Mouse (Mus musculus) liver, embryonic 12.5 days (tissue): ENCODE results near the gene Tnnc2. TPM values are rescaled to one million over a fixed set of nuclear protein-coding genes. Genes with fewer than 3 reads are reported as not detected.

Source experiments
- polyA plus RNA-seq: library from polyadenylated mRNA; unstranded; fragments of >200 nt; fragmentation: Nextera tagmentation; extraction: Ambion mirVana; gene quantifications from 2 replicates; pipeline ENCODE4 v1.2.1, GENCODE M21; 2016

The Tnnc2 gene
- polyA plus RNA-seq, 1 experiment from 2014 or later = 0.66 TPM

Other genes starting within 250 kb of the Tnnc2 start
- gene Wfdc2, start 217.6 kb downstream of the Tnnc2 start, polyA plus RNA-seq = 2.1 and 3.2 TPM in 2 replicates
- gene Spint3, start 206.5 kb downstream of the Tnnc2 start, polyA plus RNA-seq = not detected in 2 replicates
- gene Wfdc6a, start 194.5 kb downstream of the Tnnc2 start, polyA plus RNA-seq = 0.26 TPM in 1 of 2 replicates, not detected in the other
- gene Eppin, start 186.4 kb downstream of the Tnnc2 start, polyA plus RNA-seq = not detected in 2 replicates
- gene Wfdc6b, start 166.4 kb downstream of the Tnnc2 start, polyA plus RNA-seq = not detected in 2 replicates
- gene Wfdc8, start 166.3 kb downstream of the Tnnc2 start, polyA plus RNA-seq = not detected in 2 replicates
- gene Wfdc16, start 141.2 kb downstream of the Tnnc2 start, polyA plus RNA-seq = not detected in 2 replicates
- not detected in 2 replicates for gene Wfdc10, start 123.9 kb downstream of the Tnnc2 start, polyA plus RNA-seq
- not detected in 2 replicates for gene Wfdc9, start 123.4 kb downstream of the Tnnc2 start, polyA plus RNA-seq
- gene Wfdc11, start 105.9 kb downstream of the Tnnc2 start, polyA plus RNA-seq = not detected in 2 replicates
- not detected in 2 replicates for gene Wfdc13, start 94.9 kb downstream of the Tnnc2 start, polyA plus RNA-seq
- gene Spint4, start 81.5 kb downstream of the Tnnc2 start, polyA plus RNA-seq = not detected in 2 replicates
- gene Spint5, start 64.7 kb downstream of the Tnnc2 start, polyA plus RNA-seq = not detected in 2 replicates
- 0.48 and 0.93 TPM in 2 replicates for gene Wfdc3, start 34.0 kb downstream of the Tnnc2 start, polyA plus RNA-seq
- 56.9 and 61.0 TPM in 2 replicates for gene Dnttip1, start 34.0 kb downstream of the Tnnc2 start, polyA plus RNA-seq
- 669 and 687 TPM in 2 replicates for gene Ube2c, start 10.1 kb downstream of the Tnnc2 start, polyA plus RNA-seq
- 5.5 TPM in 2 replicates for gene Snx21, start 5.9 kb upstream of the Tnnc2 start, polyA plus RNA-seq
- gene Acot8, start 24.9 kb upstream of the Tnnc2 start, polyA plus RNA-seq = 20.3 and 21.5 TPM in 2 replicates
- 4.8 and 5.9 TPM in 2 replicates for gene Zswim3, start 25.1 kb upstream of the Tnnc2 start, polyA plus RNA-seq
- 8.9 and 9.1 TPM in 2 replicates for gene Zswim1, start 42.7 kb upstream of the Tnnc2 start, polyA plus RNA-seq
- gene Spata25, start 48.6 kb upstream of the Tnnc2 start, polyA plus RNA-seq = not detected in 2 replicates
- 66.7 and 69.3 TPM in 2 replicates for gene Ctsa, start 52.9 kb upstream of the Tnnc2 start, polyA plus RNA-seq
- 2.1 and 2.2 TPM in 2 replicates for gene Neurl2, start 53.5 kb upstream of the Tnnc2 start, polyA plus RNA-seq
- 8.4 and 8.7 TPM in 2 replicates for gene Pltp, start 77.7 kb upstream of the Tnnc2 start, polyA plus RNA-seq
- gene Pcif1, start 99.3 kb upstream of the Tnnc2 start, polyA plus RNA-seq = 48.6 and 51.5 TPM in 2 replicates
- 10.5 and 11.2 TPM in 2 replicates for gene Zfp335, start 131.8 kb upstream of the Tnnc2 start, polyA plus RNA-seq
- gene Mmp9, start 160.8 kb upstream of the Tnnc2 start, polyA plus RNA-seq = 1.9 TPM in 2 replicates
- 0.50 and 0.63 TPM in 2 replicates for gene Slc12a5, start 180.8 kb upstream of the Tnnc2 start, polyA plus RNA-seq